Mouse (Mus musculus) neural tube, embryonic 14.5 days (tissue): Measurements from ENCODE around the gene Arl6ip5. TPM values are rescaled to one million over a fixed set of nuclear protein-coding genes. Genes with fewer than 3 reads are reported as not detected.

Experiments
- ATAC-seq: fragments of 200-750 bp; cut with Nextera tagmentation; 2 replicates; pipeline ENCODE4 v1.8.0; 2017; ENCODE audit warnings: low read depth, mild to moderate bottlenecking, moderate TSS enrichment, moderate library complexity
- H3K27ac ChIP-seq: fragments of 300-500 bp; sonication (generic); 2 replicates; pipeline ENCODE4 v1.5.1; 2014; ENCODE audit warnings: low read depth, mild to moderate bottlenecking, control low read depth, low read length, moderate library complexity, mixed read lengths
- H3K27me3 ChIP-seq: fragments of 300-500 bp; sonication (generic); 2 replicates; pipeline ENCODE4 v1.6.1; 2014; ENCODE audit warnings: low read length; ENCODE audit not compliant: control insufficient read depth, insufficient read depth
- H3K36me3 ChIP-seq: fragments of 300-500 bp; sonication (generic); 2 replicates; pipeline ENCODE4 v1.6.1; 2014; ENCODE audit warnings: low read length, mixed read lengths; ENCODE audit not compliant: control insufficient read depth, insufficient read depth
- H3K4me1 ChIP-seq: fragments of 300-500 bp; sonication (generic); 2 replicates; pipeline ENCODE4 v1.6.1; 2014; ENCODE audit warnings: low read length; ENCODE audit not compliant: control insufficient read depth, insufficient read depth
- H3K4me2 ChIP-seq: fragments of 300-500 bp; sonication (generic); 2 replicates; pipeline ENCODE4 v1.6.1; 2014; ENCODE audit warnings: mild to moderate bottlenecking, low read depth, low read length, control low read depth
- H3K4me3 ChIP-seq: fragments of 300-500 bp; sonication (generic); 2 replicates; pipeline ENCODE4 v1.5.1; 2014; ENCODE audit warnings: low read depth, low read length, control low read depth, mixed read lengths
- H3K9ac ChIP-seq: fragments of 300-500 bp; sonication (generic); replicated peaks from 2 replicates; pipeline ENCODE4 v1.6.1; 2014; ENCODE audit warnings: low read depth, mild to moderate bottlenecking, control low read depth, low read length, mixed read lengths
- H3K9me3 ChIP-seq: fragments of 300-500 bp; sonication (generic); 2 replicates; pipeline ENCODE4 v1.6.1; 2016; ENCODE audit warnings: low read length; ENCODE audit not compliant: control insufficient read depth
- WGBS: fragments of 180-500 bp; shearing (Covaris S2); extraction: QIAGEN DNeasy Blood & Tissue Kit; methylation state at CpG from one replicate; pipeline ENCODE4 v1.1.7; 2014; 5-methylcytosine and 5-hydroxymethylcytosine counted together
- polyA plus RNA-seq: library from polyadenylated mRNA; unstranded; fragments of >200 nt; fragmentation: Nextera tagmentation; extraction: Ambion mirVana; gene quantifications from 2 replicates; pipeline ENCODE4 v1.2.1, GENCODE M21; 2014

The Arl6ip5 gene
- 64.8 and 80.2 TPM in 2 replicates for polyA plus RNA-seq

- Histone ChIP-seq H3K4me3 (peak within 1 kb of the TSS; percentile 67), H3K27me3 (no peaks in the 10 kb centered on the region), H3K27ac (peak within 1 kb of the TSS; percentile 52; the same call in 1 of the 2 replicates), H3K36me3 (no peaks in the 10 kb centered on the region), H3K4me2 (peak within 1 kb of the TSS; percentile 80), H3K4me1 (peaks cover 4% of the 10 kb centered on the region; the same call in 1 of the 2 replicates), H3K9me3 (no peaks in the 10 kb centered on the region), H3K9ac (peak within 1 kb of the TSS; percentile 79)
- peak; percentile 76 for ATAC-seq
- WGBS: 12% methylated on average over 32 of the region's 32 CpGs
Measured at GRCm38 (mm10) chr6:97210191-97210961, at the start of gene Arl6ip5. Gene Arl6ip5, plus strand, starts transcription at chr6:97210689.

- WGBS: 76% methylated on average over 11 of the region's 11 CpGs
- H3K4me2 ChIP-seq: no peak overlapping the region
- no peak for ATAC-seq
Measured at GRCm38 (mm10) chr6:97175716-97176115, 34.8 kb upstream of the Arl6ip5 start.

GRCm38 (mm10) chr6:97178491-97179366 is 31.8 kb upstream of the Arl6ip5 start, which contains the start of gene Tmf1:
Gene Tmf1, minus strand, starts transcription at chr6:97179122.
- Histone ChIP-seq H3K9me3 (no peaks in the 10 kb centered on the region), H3K4me2 (peak within 1 kb of the TSS; percentile 55), H3K4me1 (peaks cover 16% of the 10 kb centered on the region), H3K27ac (peak within 1 kb of the TSS; percentile 87), H3K36me3 (peaks cover 13% of the 10 kb centered on the region), H3K4me3 (peak within 1 kb of the TSS; percentile 98), H3K27me3 (no peaks in the 10 kb centered on the region), H3K9ac (peak within 1 kb of the TSS; percentile 92)
- peak; percentile 99 for ATAC-seq
- under 1% methylated on average over 79 of the region's 80 CpGs for WGBS

More at GRCm38 (mm10) chr6:97175716-97176115, 34.8 kb upstream of the Arl6ip5 start:
- H3K4me1 ChIP-seq: peaks cover 16% of the 10 kb centered on the region
- H3K9me3 ChIP-seq: no peaks in the 10 kb centered on the region
- H3K27me3 ChIP-seq: no peaks in the 10 kb centered on the region
- H3K4me3 ChIP-seq: no peak overlapping the region
- peaks cover 19% of the 10 kb centered on the region for H3K36me3 ChIP-seq
- H3K9ac ChIP-seq: no peak overlapping the region
- H3K27ac ChIP-seq: no peak overlapping the region

GRCm38 (mm10) chr6:97179367-97179828 is 31.1 kb upstream of the Arl6ip5 start:
- Histone ChIP-seq H3K4me1 (peaks cover 16% of the 10 kb centered on the region), H3K4me2 (peak overlapping the region; percentile 55), H3K9ac (peak overlapping the region; percentile 92), H3K9me3 (no peaks in the 10 kb centered on the region), H3K36me3 (peaks cover 13% of the 10 kb centered on the region), H3K27me3 (no peaks in the 10 kb centered on the region), H3K4me3 (peak overlapping the region; percentile 98), H3K27ac (peak overlapping the region; percentile 87)
- WGBS: 7% methylated on average over 11 of the region's 11 CpGs
- no peak; the same call in 1 of the 2 replicates for ATAC-seq

GRCm38 (mm10) chr6:97200437-97200836 is 10.1 kb upstream of the Arl6ip5 start:
- Histone ChIP-seq H3K9me3 (no peaks in the 10 kb centered on the region), H3K9ac (no peak overlapping the region), H3K4me1 (peaks cover 9% of the 10 kb centered on the region; the same call in 1 of the 2 replicates), H3K4me2 (no peak overlapping the region), H3K27ac (no peak overlapping the region), H3K4me3 (no peak overlapping the region), H3K27me3 (no peaks in the 10 kb centered on the region), H3K36me3 (peaks cover 20% of the 10 kb centered on the region)
- no peak for ATAC-seq
- WGBS: 46% methylated on average over 3 of the region's 3 CpGs

GRCm38 (mm10) chr6:97202477-97202876 is 8.0 kb upstream of the Arl6ip5 start:
- H3K4me3 ChIP-seq: no peak overlapping the region
- H3K27ac ChIP-seq: no peak overlapping the region
- H3K4me1 ChIP-seq: peaks cover 9% of the 10 kb centered on the region; the same call in 1 of the 2 replicates
- H3K36me3 ChIP-seq: peaks cover 6% of the 10 kb centered on the region
- H3K4me2 ChIP-seq: no peak overlapping the region
- WGBS: 93% methylated on average over 3 of the region's 3 CpGs
- no peak for ATAC-seq
- H3K9me3 ChIP-seq: no peaks in the 10 kb centered on the region
- no peak overlapping the region for H3K9ac ChIP-seq
- no peaks in the 10 kb centered on the region for H3K27me3 ChIP-seq

- ATAC-seq: no peak
- H3K27me3 ChIP-seq: no peaks in the 10 kb centered on the region
- H3K9me3 ChIP-seq: no peaks in the 10 kb centered on the region
- H3K9ac ChIP-seq: peak overlapping the region; percentile 91
- 22% methylated on average over 9 of the region's 9 CpGs for WGBS
- no peaks in the 10 kb centered on the region for H3K36me3 ChIP-seq
- H3K4me3 ChIP-seq: peak overlapping the region; percentile 88
- H3K27ac ChIP-seq: no peak overlapping the region
- peaks cover 9% of the 10 kb centered on the region; the same call in 1 of the 2 replicates for H3K4me1 ChIP-seq
- H3K4me2 ChIP-seq: peak overlapping the region; percentile 68
Measured at GRCm38 (mm10) chr6:97204252-97204869, 6.1 kb upstream of the Arl6ip5 start.

- H3K36me3 ChIP-seq: no peaks in the 10 kb centered on the region
- ATAC-seq: peak; percentile 59
- H3K27ac ChIP-seq: peak overlapping the region; percentile 80
- no peaks in the 10 kb centered on the region for H3K27me3 ChIP-seq
- H3K4me1 ChIP-seq: peaks cover 9% of the 10 kb centered on the region; the same call in 1 of the 2 replicates
- H3K4me2 ChIP-seq: peak overlapping the region; percentile 68
- peak overlapping the region; percentile 91 for H3K9ac ChIP-seq
- WGBS: under 1% methylated on average over 16 of the region's 16 CpGs
- no peaks in the 10 kb centered on the region for H3K9me3 ChIP-seq
- H3K4me3 ChIP-seq: peak overlapping the region; percentile 88
Measured at GRCm38 (mm10) chr6:97204952-97205351, 5.5 kb upstream of the Arl6ip5 start.
